Mouse (Mus musculus) gastrocnemius, postnatal 4 days (tissue): Measurements from ENCODE around the gene Ms4a4a. TPM values are rescaled to one million over a fixed set of nuclear protein-coding genes. Genes with fewer than 3 reads are reported as not detected.
"Not testable (repeated sequence)": the region's sequence is repeated elsewhere in the genome, so short reads cannot be mapped to it uniquely, and the experiment has no call there.

Experiments used
- DNase-seq, 2 experiments: peaks; one replicate each; pipeline ENCODE4 v3.0.0; 2021 to 2022; ENCODE audit warnings: low spot score in 2 of 2, mixed read lengths in 2 of 2
- total RNA-seq, 2 experiments: library from RNA; stranded (reverse); gene quantifications; 2 replicates each; pipeline ENCODE4 v1.2.3; 2021

Gene Ms4a4a
- total RNA-seq, 2 experiments from 2014 or later: 5.9 to 8.5 TPM

DNA sequence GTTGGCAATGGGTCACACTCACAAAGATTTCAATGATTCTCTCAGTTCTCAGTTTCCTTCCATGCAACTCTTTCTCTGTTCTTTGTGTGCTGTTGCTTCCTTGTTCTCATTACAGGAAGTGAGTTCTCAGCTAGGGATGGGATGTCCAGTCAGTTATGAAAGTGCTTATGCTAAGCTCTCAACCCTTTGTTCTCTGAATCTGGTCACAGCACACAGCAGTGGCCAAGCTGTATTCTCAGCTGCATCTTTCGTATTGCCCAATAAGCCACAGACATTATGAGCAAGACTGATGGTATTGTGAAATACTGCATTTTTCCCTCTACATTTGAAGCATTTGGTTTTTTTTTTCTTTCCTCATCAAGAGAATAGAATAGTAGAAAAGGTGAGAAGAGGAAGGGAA, 55.9 kb downstream of the Ms4a4a start:
- DNase-seq: not testable (repeated sequence)

DNA sequence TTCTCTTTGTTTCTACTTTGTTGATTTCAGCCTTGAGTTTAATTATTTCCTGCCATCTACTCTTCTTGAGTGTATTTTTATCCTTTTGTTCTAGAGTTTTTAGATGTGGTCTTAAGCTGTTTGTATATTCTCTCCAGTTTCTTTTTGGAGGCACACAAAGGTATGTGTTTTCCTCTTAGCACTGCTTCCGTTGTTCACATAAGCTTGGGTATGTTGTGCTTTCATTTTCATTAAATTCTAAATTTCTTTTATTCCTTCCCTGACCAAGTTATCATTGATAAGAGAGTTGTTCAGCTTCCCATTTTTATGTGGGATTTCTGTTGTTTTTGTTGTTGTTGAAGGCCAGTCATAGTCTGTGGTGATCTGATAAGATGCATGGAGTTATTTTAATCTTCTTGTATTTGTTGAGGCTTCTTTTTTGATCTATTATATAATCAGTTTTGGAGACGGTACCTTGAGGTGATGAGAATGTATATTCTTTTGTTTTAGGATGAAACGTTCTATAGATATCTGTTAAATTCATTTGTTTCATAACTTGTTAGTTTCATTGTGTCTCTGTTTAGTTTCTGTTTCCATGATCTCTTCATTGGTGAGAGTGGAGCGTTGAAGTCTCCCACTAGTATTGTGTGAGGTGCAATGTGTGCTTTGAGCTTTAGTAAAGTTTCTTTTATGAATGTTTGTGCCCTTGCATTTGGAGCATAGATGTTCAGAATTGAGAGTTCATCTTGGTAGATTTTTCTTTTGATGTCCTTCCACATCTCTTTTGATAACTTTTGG, 59.9 kb downstream of the Ms4a4a start:
- no peak for DNase-seq

Other genes with a start within 250 kb of the Ms4a4a start
- gene 1700017D01Rik, start 244.6 kb upstream of the Ms4a4a start, total RNA-seq: under 1 TPM; 0.39 to 0.44 TPM
- gene 1700025F22Rik, start 210.2 kb upstream of the Ms4a4a start, total RNA-seq: not detected
- not detected for gene Ms4a13, start 178.8 kb upstream of the Ms4a4a start, total RNA-seq
- not detected for gene Ms4a12, start 143.1 kb upstream of the Ms4a4a start, total RNA-seq
- gene Ms4a1, start 109.3 kb upstream of the Ms4a4a start, total RNA-seq: under 1 TPM; 0.20 to 0.23 TPM
- not detected for gene Ms4a5, start 91.7 kb upstream of the Ms4a4a start, total RNA-seq
- under 1 TPM; 0.22 to 0.26 TPM for gene Ms4a14, start 61.1 kb upstream of the Ms4a4a start, total RNA-seq
- 1 to 10 TPM; 2.4 to 3.7 TPM for gene Ms4a7, start 39.4 kb upstream of the Ms4a4a start, total RNA-seq
- gene Ms4a4c, start 29.2 kb downstream of the Ms4a4a start, total RNA-seq: not detected
- under 1 TPM; 0.47 to 0.56 TPM for gene Ms4a4b, start 68.0 kb downstream of the Ms4a4a start, total RNA-seq
- 10 to 100 TPM in 1 of 2 experiments, 1 to 10 TPM in 1; 6.9 to 10.3 TPM for gene Ms4a6c, start 93.8 kb downstream of the Ms4a4a start, total RNA-seq
- gene Gm8369, start 110.4 kb downstream of the Ms4a4a start, total RNA-seq: under 1 TPM in 1 of 2 experiments, not detected in 1; 0.29 TPM
- gene Ms4a6b, start 141.0 kb downstream of the Ms4a4a start, total RNA-seq: 1 to 10 TPM; 6.2 to 7.1 TPM
- 1 to 10 TPM; 1.2 to 1.7 TPM for gene Ms4a4d, start 161.3 kb downstream of the Ms4a4a start, total RNA-seq
- gene Ms4a6d, start 229.3 kb downstream of the Ms4a4a start, total RNA-seq: 1 to 10 TPM; 4.1 to 4.5 TPM
- gene Ms4a2, start 248.2 kb downstream of the Ms4a4a start, total RNA-seq: 1 to 10 TPM; 1.0 to 1.8 TPM